Mouse (Mus musculus) megakaryocyte, embryonic 14.5 days (primary cell): ENCODE data around the gene Phkb. TPM values are rescaled to one million over a fixed set of nuclear protein-coding genes. Genes with fewer than 3 reads are reported as not detected.

Experiments used
- H3K27me3 ChIP-seq: replicated peaks from 2 replicates; pipeline ENCODE3; 2012; ENCODE audit warnings: inconsistent platforms
- H3K36me3 ChIP-seq: replicated peaks from 2 replicates; pipeline ENCODE3; 2012; ENCODE audit warnings: low read length, inconsistent platforms, mixed read lengths
- H3K4me1 ChIP-seq: 2 replicates; pipeline ENCODE4 v1.6.1; 2012; ENCODE audit warnings: inconsistent platforms
- H3K4me3 ChIP-seq: replicated peaks from 2 replicates; pipeline ENCODE3; 2012; ENCODE audit warnings: moderate library complexity, mild to moderate bottlenecking, inconsistent platforms
- H3K9me3 ChIP-seq: 2 replicates; pipeline ENCODE4 v1.6.1; 2012; ENCODE audit warnings: inconsistent platforms
- FLI1 ChIP-seq: IDR thresholded peaks from 2 replicates; pipeline ENCODE4 v1.6.1; 2012; ENCODE audit warnings: low read length, inconsistent platforms, mixed read lengths
- GATA1 ChIP-seq: IDR thresholded peaks from 3 replicates; pipeline ENCODE4 v1.6.1; 2012; ENCODE audit warnings: mixed read lengths, low read length, inconsistent platforms, borderline replicate concordance
- polyA plus RNA-seq: library from polyadenylated mRNA; stranded (reverse); fragments of >175 nt; gene quantifications from 2 replicates; pipeline ENCODE4 v1.2.3, GENCODE M21; 2012; ENCODE audit warnings: low replicate concordance; ENCODE audit not compliant: insufficient read depth

Phkb gene
- polyA plus RNA-seq, 1 experiment = 1.7 TPM

DNA sequence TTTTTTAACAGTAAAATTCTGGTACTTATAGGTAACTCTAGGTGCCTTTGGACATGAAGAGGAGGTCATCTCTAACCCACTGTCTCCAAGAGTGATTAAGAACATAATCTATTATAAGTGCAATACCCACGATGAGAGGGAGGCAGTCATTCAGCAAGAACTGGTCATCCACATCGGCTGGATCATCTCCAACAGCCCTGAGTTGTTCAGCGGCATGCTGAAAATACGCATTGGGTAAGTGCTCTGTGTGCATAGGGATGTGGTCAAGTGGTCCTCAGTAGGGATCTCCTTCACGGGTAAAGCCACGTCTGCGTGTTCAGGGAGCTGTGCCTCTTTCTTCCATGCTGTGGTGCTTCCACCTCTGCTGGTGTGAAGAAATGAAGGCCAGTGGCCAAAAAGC, 188.7 kb downstream of the Phkb start:
- TF ChIP-seq FLI1 = no peak
- TF ChIP-seq GATA1 = no peak
- Histone ChIP-seq H3K9me3 (no peaks in the 10 kb centered on the region), H3K4me1 (peaks cover 8% of the 10 kb centered on the region), H3K36me3 (peaks cover 83% of the 10 kb centered on the region), H3K27me3 (no peaks in the 10 kb centered on the region), H3K4me3 (no peak overlapping the region)

DNA sequence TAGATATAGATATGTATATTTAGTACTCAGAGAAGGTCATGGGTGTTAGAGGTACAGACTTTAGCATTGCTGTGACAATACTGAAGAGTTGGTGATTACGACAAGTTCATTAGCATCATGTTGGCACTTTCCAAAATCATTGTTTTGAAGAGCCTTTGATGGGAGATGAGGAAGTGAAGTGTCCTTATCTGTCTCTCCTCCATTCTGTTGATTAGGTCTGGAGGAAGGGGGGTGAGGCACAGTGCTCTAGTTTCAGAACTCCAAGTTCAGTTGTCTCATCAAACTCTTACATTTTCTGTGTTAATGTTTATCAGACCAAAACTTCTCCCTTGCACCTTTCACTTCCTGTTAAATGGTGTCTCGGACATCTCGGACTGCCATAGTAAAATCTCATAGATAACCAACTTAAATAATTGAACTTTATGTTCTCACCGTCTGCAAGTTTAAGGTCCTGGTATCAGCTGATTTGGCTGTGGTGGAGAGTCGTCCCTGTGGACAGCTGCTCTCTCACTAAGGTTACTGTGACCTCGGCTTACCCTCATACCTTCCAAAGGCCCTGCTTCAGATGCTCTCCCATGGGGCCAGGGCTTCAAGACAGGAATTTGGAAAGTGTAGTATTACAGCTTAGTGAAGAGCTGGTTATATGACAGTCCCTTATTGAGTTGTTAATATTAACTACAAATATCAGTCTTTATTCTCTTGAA, 194.1 kb downstream of the Phkb start:
- Histone ChIP-seq H3K4me1 (peaks cover 14% of the 10 kb centered on the region), H3K4me3 (no peak overlapping the region), H3K27me3 (no peaks in the 10 kb centered on the region), H3K36me3 (peaks cover 90% of the 10 kb centered on the region), H3K9me3 (no peaks in the 10 kb centered on the region)
- TF ChIP-seq GATA1 (no peak), FLI1 (no peak)

DNA sequence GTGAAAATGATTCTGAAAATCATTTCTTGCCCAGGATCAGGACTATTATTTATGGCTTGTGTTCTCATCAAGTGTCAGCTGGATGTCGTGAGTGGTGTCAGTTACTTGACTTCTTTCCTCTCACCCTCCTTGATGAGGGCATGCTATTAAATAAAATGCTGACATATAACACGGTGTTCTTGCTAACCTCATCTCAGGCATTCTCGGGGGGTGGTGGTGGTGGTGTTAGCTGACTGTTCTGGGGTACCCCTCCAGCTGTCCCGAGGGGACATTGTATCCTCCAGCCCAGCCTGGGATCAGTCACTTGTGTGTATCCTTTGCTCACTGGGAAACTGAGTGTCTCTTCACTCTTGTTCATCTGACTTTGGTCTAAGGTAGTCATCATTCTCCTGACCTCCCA, 194.6 kb downstream of the Phkb start:
- Histone ChIP-seq H3K9me3 (no peaks in the 10 kb centered on the region), H3K4me1 (peaks cover 14% of the 10 kb centered on the region), H3K27me3 (no peaks in the 10 kb centered on the region), H3K36me3 (peaks cover 90% of the 10 kb centered on the region), H3K4me3 (no peak overlapping the region)
- TF ChIP-seq GATA1 (no peak), FLI1 (no peak)

DNA sequence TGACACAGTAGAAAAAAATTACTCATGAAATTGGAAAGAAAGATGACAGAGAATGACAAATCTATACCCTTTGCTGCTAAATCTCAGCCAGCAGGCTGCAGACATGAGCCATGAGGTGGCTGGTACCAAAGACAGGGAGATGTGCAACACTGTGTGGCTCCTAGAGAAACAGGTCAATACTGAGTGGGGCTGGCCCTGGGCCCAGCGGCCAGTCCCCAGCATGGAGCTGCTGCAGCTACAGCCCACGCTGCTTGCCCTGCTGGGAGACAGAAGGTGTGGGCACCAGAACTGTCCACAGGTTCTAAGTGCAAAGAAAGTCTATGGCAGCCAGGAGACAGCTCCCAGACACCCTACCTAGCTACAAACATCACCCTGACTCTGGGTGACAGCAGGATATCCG, 197.7 kb downstream of the Phkb start:
- Histone ChIP-seq H3K9me3 (no peaks in the 10 kb centered on the region), H3K27me3 (no peaks in the 10 kb centered on the region), H3K4me3 (no peak overlapping the region), H3K36me3 (peaks cover 83% of the 10 kb centered on the region), H3K4me1 (peaks cover 18% of the 10 kb centered on the region)
- TF ChIP-seq FLI1 (no peak), GATA1 (no peak)

DNA sequence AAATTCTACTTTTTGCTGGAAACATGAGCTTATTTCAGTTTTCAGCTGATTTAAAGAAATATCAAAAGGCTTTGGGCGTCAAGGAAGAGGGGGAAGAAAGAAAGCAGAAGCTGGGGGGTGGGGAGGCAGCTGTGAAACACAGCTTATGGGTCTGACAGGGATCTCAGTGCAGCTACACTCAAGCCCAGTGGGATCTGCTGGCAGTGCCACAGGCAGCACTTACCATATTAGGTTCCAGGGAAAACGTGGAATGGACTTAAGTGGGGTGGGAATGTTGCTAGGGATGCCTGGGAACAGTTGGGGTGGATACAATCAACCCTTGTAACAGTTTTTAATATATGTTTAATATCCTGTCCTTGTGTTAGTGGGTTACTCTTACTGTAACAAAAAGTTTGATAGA, 201.3 kb downstream of the Phkb start:
- H3K27me3 ChIP-seq = no peaks in the 10 kb centered on the region
- H3K4me3 ChIP-seq = no peak overlapping the region
- peaks cover 87% of the 10 kb centered on the region for H3K36me3 ChIP-seq
- no peak for TF ChIP-seq GATA1
- no peak for TF ChIP-seq FLI1
- H3K9me3 ChIP-seq = no peaks in the 10 kb centered on the region
- peaks cover 7% of the 10 kb centered on the region for H3K4me1 ChIP-seq

DNA sequence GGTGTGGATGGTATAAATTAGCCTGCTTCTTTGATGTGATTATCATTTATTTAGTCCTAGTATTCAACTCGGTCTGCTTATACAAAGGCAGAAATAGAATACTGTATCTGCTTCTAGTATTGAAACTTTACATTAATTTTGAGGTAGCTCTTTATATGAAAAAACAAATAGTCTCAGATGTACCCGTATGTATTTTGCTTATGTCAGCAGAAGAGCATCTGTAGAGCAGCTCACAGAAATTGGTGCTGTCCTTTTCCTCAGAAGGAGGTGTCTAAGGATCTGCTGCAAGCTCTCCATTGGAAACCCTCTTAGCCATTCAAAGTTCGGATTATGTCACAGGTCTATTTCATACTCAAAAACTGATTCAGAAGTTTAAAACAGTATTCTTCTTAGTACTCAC, 210.1 kb downstream of the Phkb start:
- no peaks in the 10 kb centered on the region for H3K4me1 ChIP-seq
- H3K4me3 ChIP-seq = no peak overlapping the region
- H3K27me3 ChIP-seq = no peaks in the 10 kb centered on the region
- TF ChIP-seq FLI1 (no peak), GATA1 (no peak)
- peaks cover 56% of the 10 kb centered on the region for H3K36me3 ChIP-seq
- no peaks in the 10 kb centered on the region for H3K9me3 ChIP-seq

DNA sequence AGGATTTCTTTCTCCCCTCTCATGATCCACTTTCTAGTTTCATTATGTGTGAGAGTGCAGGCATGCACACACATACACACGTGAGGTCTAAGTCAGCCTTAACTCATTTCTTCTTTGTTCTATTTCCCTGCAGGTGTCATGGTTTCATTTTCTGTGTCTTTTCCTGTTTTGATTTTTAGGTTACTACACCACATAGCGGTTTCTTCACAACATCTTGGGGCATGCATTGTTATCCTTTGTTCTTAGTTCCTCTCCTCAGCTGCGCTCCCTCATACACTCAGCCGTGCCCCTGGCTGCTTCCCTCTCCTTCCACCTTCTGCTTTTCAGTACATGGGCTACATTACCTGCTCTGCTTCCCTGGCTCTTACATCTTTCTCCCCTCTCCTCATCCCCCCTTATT, 211.2 kb downstream of the Phkb start:
- H3K27me3 ChIP-seq = no peaks in the 10 kb centered on the region
- TF ChIP-seq FLI1 (no peak), GATA1 (no peak)
- peaks cover 60% of the 10 kb centered on the region for H3K36me3 ChIP-seq
- no peak overlapping the region for H3K4me3 ChIP-seq
- H3K9me3 ChIP-seq = no peaks in the 10 kb centered on the region
- peaks cover 2% of the 10 kb centered on the region; the same call in 1 of the 2 replicates for H3K4me1 ChIP-seq

DNA sequence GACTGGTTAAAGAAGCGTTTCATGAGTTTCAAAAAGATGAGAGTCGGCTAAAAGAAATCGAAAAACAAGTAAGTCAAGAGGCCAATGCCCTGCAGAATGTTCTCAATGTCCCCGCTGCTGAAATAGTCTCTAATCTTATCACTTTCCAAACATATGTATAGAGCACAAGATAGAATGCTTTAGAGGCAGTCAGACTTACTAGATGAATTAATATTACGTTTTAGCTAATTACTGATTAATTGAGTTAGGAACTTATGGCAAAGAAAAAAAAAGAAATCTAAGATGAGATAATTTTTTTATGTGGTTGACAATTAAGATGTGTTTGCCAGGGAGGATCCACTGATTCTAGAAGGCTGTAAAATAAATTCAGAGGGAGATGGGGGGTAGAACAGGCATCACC, 217.9 kb downstream of the Phkb start:
- TF ChIP-seq FLI1 (no peak), GATA1 (no peak)
- H3K9me3 ChIP-seq = no peaks in the 10 kb centered on the region
- H3K4me1 ChIP-seq = peaks cover 5% of the 10 kb centered on the region
- H3K36me3 ChIP-seq = peaks cover 79% of the 10 kb centered on the region
- no peaks in the 10 kb centered on the region for H3K27me3 ChIP-seq
- H3K4me3 ChIP-seq = no peak overlapping the region

DNA sequence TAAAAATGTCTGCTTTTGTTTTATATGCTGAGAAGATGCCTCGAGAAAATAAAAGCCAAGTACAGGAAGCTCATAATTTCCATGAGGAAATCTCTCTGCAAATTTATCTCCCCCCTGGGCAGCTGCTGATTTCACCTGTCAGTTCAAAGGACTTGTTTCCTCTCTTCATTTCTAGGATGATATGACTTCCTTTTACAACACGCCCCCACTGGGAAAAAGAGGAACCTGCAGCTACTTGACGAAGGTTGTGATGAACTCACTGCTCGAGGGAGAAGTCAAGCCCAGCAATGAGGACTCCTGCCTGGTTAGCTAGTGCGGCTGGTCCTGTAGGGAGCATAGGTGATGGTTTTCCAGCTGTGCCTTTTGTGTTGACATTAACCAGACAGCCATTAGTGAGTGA, 218.4 kb downstream of the Phkb start:
- H3K27me3 ChIP-seq = no peaks in the 10 kb centered on the region
- TF ChIP-seq FLI1 (no peak), GATA1 (no peak)

DNA sequence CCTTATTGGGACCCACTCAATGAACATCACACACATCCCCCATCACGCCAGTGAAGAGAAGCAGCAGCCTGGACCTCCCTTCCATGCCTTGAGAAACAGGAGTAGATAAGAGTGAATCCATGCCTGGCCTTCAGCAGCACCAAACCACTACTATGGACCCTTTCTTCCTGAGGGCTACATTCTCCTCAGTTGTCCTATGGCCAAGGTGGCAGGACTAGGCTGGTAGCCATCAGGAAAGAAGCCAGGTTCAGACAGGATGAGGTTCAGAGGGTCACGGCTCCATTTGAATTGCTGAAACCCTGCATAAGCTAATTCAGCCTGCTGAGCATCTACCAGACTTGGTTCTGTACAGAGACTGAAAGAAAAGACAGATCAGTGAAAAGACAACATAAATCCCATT, 222.7 kb downstream of the Phkb start:
- H3K4me3 ChIP-seq = no peak overlapping the region
- no peak for TF ChIP-seq GATA1
- no peak for TF ChIP-seq FLI1
- no peaks in the 10 kb centered on the region for H3K9me3 ChIP-seq
- peaks cover 60% of the 10 kb centered on the region for H3K36me3 ChIP-seq
- H3K4me1 ChIP-seq = no peaks in the 10 kb centered on the region; the same call in 1 of the 2 replicates
- no peaks in the 10 kb centered on the region for H3K27me3 ChIP-seq

More for the DNA sequence above, 218.4 kb downstream of the Phkb start:
- Histone ChIP-seq H3K4me1 (peaks cover 5% of the 10 kb centered on the region), H3K36me3 (peaks cover 85% of the 10 kb centered on the region), H3K4me3 (no peak overlapping the region), H3K9me3 (no peaks in the 10 kb centered on the region)
